Mouse (Mus musculus): ENCODE data around the gene Inpp1. TPM values are rescaled to one million over a fixed set of nuclear protein-coding genes. Genes with fewer than 3 reads are reported as not detected.

Inpp1 gene
- polyA plus RNA-seq, 1 experiment, result 6.8 TPM

DNA sequence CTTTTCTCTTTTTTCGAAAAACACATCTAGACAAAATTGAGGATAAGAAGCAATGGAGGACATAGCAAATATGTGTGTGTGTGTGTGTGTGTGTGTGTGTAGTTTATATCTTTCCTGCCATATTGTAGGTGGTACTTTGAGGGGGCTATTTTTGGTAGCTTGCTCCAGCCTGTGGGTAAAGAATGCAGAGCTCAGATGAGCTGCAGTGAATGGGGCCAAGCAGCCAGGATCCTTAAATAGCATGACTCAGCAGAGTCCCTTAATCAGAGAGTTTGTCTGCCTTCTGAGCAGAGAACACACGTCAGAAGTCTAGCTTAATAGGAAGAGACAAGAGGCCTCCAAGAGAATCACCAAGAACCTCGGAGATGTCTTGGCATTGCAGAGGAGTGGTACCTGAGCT lies 64.8 kb downstream of the Inpp1 start:
- Histone ChIP-seq H3K4me3 (ENCODE audit: insufficient read depth, low read depth, low read length) (no peak overlapping the region), H3K4me1 (ENCODE audit: control insufficient read depth, insufficient read depth, low read length) (no peaks in the 10 kb centered on the region), H3K36me3 (ENCODE audit: control insufficient read depth, insufficient read depth, low read length) (no peaks in the 10 kb centered on the region), H3K27ac (ENCODE audit: insufficient read depth, low read depth, low read length) (no peak overlapping the region), H3K27me3 (replicated peaks; ENCODE audit: control insufficient read depth, insufficient read depth, low read length) (no peaks in the 10 kb centered on the region)
- WGBS, result 74% methylated on average over 3 of the region's 3 CpGs
- no peak for TF ChIP-seq POLR2A (IDR thresholded peaks at IDR 0.05; ENCODE audit: low read depth, low read length)
- no peak for TF ChIP-seq CTCF (conservative IDR thresholded peaks at IDR 0.05; ENCODE audit: insufficient read depth, insufficient read length, low read depth, low read length)
- DNase-seq, result no peak

DNA sequence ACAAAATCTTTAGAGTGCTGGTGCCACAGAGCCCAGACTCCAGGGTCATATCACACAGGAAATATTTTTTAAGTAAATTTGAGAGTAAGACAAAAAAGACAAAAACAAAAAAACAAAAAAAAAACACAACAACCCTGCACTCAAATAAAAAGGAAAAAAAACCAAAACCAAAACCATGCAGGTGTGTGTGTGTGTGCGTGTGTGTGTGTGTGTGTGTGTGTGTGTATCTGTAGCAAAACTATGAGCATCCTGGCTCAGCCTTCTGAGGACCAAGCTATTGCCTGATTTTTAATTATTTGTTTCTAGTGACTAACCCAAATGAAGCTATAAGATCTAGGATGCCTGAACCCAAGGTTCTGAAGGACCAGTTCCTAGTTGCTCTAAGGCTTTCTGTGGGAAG lies 65.9 kb downstream of the Inpp1 start:
- no peaks in the 10 kb centered on the region for H3K27me3 ChIP-seq (replicated peaks; ENCODE audit: control insufficient read depth, insufficient read depth, low read length)
- no peak for DNase-seq
- TF ChIP-seq CTCF (conservative IDR thresholded peaks at IDR 0.05; ENCODE audit: insufficient read depth, insufficient read length, low read depth, low read length) (no peak), POLR2A (IDR thresholded peaks at IDR 0.05; ENCODE audit: low read depth, low read length) (no peak)
- H3K4me1 ChIP-seq (ENCODE audit: control insufficient read depth, insufficient read depth, low read length), result no peaks in the 10 kb centered on the region
- no peak overlapping the region for H3K4me3 ChIP-seq (ENCODE audit: insufficient read depth, low read depth, low read length)
- WGBS, result 91% methylated on average over 1 of the region's 1 CpGs
- no peaks in the 10 kb centered on the region for H3K36me3 ChIP-seq (ENCODE audit: control insufficient read depth, insufficient read depth, low read length)
- H3K27ac ChIP-seq (ENCODE audit: insufficient read depth, low read depth, low read length), result no peak overlapping the region

DNA sequence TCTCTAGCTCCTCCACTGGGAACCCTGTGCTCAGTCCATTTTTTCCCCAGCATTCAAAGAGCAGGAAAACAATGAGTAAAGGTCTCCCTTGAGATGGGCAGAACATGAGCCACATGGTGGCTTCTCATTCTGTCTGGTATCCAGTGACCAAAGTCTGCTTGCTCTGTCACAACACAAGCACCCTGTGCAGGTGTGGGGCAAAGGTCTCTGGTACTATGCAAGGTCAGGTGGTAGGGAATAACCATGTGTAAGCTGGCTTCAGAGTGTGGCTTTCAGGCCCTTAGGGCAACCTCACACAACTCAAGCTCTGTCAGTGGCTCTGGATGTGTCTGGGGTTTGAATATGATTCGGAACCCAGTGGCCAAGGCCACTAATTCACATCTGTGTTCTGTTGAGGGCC lies 67.5 kb downstream of the Inpp1 start:
- no peaks in the 10 kb centered on the region for H3K27me3 ChIP-seq (replicated peaks; ENCODE audit: control insufficient read depth, insufficient read depth, low read length)
- H3K4me3 ChIP-seq (ENCODE audit: insufficient read depth, low read depth, low read length), result no peak overlapping the region
- H3K36me3 ChIP-seq (ENCODE audit: control insufficient read depth, insufficient read depth, low read length), result no peaks in the 10 kb centered on the region
- WGBS, result 89% methylated on average over 1 of the region's 1 CpGs
- TF ChIP-seq POLR2A (IDR thresholded peaks at IDR 0.05; ENCODE audit: low read depth, low read length) (no peak), CTCF (conservative IDR thresholded peaks at IDR 0.05; ENCODE audit: insufficient read depth, insufficient read length, low read depth, low read length) (no peak)
- peak; percentile 57 for DNase-seq
- no peaks in the 10 kb centered on the region for H3K4me1 ChIP-seq (ENCODE audit: control insufficient read depth, insufficient read depth, low read length)
- no peak overlapping the region for H3K27ac ChIP-seq (ENCODE audit: insufficient read depth, low read depth, low read length)

- TF ChIP-seq POLR2A (IDR thresholded peaks at IDR 0.05; ENCODE audit: low read depth, low read length) (no peak), CTCF (conservative IDR thresholded peaks at IDR 0.05; ENCODE audit: insufficient read depth, insufficient read length, low read depth, low read length) (0 out of 2 replicates have a peak, but pooled peaks have one; percentile 15)
- WGBS, result 19% methylated on average over 3 of the region's 3 CpGs
- H3K27ac ChIP-seq (ENCODE audit: insufficient read depth, low read depth, low read length), result no peak overlapping the region
- peak; percentile 63 for DNase-seq
- no peaks in the 10 kb centered on the region for H3K4me1 ChIP-seq (ENCODE audit: control insufficient read depth, insufficient read depth, low read length)
- H3K27me3 ChIP-seq (replicated peaks; ENCODE audit: control insufficient read depth, insufficient read depth, low read length), result no peaks in the 10 kb centered on the region
- H3K4me3 ChIP-seq (ENCODE audit: insufficient read depth, low read depth, low read length), result no peak overlapping the region
- H3K36me3 ChIP-seq (ENCODE audit: control insufficient read depth, insufficient read depth, low read length), result no peaks in the 10 kb centered on the region
These were observed 69.2 kb downstream of the Inpp1 start for GRCm38 (mm10) chr1:52748260-52748659.

DNA sequence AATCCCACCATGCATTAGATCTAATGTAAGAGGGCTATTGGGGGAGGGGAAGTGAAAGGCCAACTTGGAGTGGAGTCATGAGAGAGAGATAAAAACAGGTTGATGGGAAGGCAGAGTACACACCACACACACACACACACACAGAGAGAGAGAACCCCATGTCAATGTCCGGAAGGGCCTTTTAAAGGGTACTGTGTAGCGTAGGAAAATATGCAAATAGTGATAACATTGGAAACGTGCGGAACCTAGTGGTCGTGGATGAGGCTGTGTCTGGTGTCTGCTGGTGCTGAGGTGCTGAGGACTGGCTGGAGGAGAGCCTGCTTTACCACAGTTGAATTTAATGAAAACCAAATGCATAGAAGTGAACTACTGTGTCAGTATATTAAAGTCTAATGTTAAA lies 74.9 kb downstream of the Inpp1 start:
- 86% methylated on average over 5 of the region's 5 CpGs for WGBS
- Histone ChIP-seq H3K27me3 (replicated peaks; ENCODE audit: control insufficient read depth, insufficient read depth, low read length) (no peaks in the 10 kb centered on the region), H3K27ac (ENCODE audit: insufficient read depth, low read depth, low read length) (no peak overlapping the region), H3K36me3 (ENCODE audit: control insufficient read depth, insufficient read depth, low read length) (no peaks in the 10 kb centered on the region), H3K4me1 (ENCODE audit: control insufficient read depth, insufficient read depth, low read length) (no peaks in the 10 kb centered on the region), H3K4me3 (ENCODE audit: insufficient read depth, low read depth, low read length) (no peak overlapping the region)
- no peak for TF ChIP-seq POLR2A (IDR thresholded peaks at IDR 0.05; ENCODE audit: low read depth, low read length)
- no peak for TF ChIP-seq CTCF (conservative IDR thresholded peaks at IDR 0.05; ENCODE audit: insufficient read depth, insufficient read length, low read depth, low read length)
- DNase-seq, result no peak

Other genes starting within 250 kb of the Inpp1 start
- 2.9 and 3.9 TPM in 2 replicates for gene Nemp2, start 187.0 kb downstream of the Inpp1 start, polyA plus RNA-seq (2012; rRNA removed)
- gene Mfsd6, start 90.2 kb downstream of the Inpp1 start, polyA plus RNA-seq (2012; rRNA removed), result 9.7 and 10.0 TPM in 2 replicates
- gene Hibch, start 27.2 kb upstream of the Inpp1 start, polyA plus RNA-seq (2012; rRNA removed), result 39.2 and 49.7 TPM in 2 replicates
- gene 1700019D03Rik, start 202.5 kb upstream of the Inpp1 start, polyA plus RNA-seq (2012; rRNA removed), result 1.1 and 2.1 TPM in 2 replicates
- 0.20 TPM in 1 of 2 replicates, not detected in the other for gene Mstn, start 244.0 kb upstream of the Inpp1 start, polyA plus RNA-seq (2012; rRNA removed)